Mouse (Mus musculus) heart, postnatal 0 days (tissue): ENCODE results near the gene Dcaf11.

ENCODE experiments used
- CTCF ChIP-seq: IDR thresholded peaks from 2 replicates; pipeline ENCODE4 v1.5.1; 2016; ENCODE audit warnings: antibody characterized with exemption, control low read depth, low read depth
- EP300 ChIP-seq: IDR thresholded peaks from 2 replicates; pipeline ENCODE4 v1.6.1; 2016; ENCODE audit warnings: antibody characterized with exemption, low read depth

- TF ChIP-seq CTCF (no peak), EP300 (no peak)
These were observed 58.8 kb downstream of the Dcaf11 start for GRCm38 (mm10) chr14:55618486-55619195.
